Mouse (Mus musculus) testis, adult 2 months (tissue): Measurements from ENCODE around the gene Pcgf2.

Experiments
- CTCF ChIP-seq: fragments of 200-500 bp; IDR thresholded peaks from 2 replicates; pipeline ENCODE4 v1.5.1; 2012; ENCODE audit warnings: low read depth, mild to moderate bottlenecking, inconsistent platforms, low read length, moderate library complexity; ENCODE audit not compliant: control insufficient read depth, insufficient read depth, insufficient replicate concordance
- POLR2A ChIP-seq: fragments of 200-500 bp; IDR thresholded peaks from 2 replicates; pipeline ENCODE4 v1.6.1; 2012; ENCODE audit warnings: low read depth, mild to moderate bottlenecking, inconsistent platforms, low read length, moderate library complexity; ENCODE audit not compliant: control insufficient read depth

DNA sequence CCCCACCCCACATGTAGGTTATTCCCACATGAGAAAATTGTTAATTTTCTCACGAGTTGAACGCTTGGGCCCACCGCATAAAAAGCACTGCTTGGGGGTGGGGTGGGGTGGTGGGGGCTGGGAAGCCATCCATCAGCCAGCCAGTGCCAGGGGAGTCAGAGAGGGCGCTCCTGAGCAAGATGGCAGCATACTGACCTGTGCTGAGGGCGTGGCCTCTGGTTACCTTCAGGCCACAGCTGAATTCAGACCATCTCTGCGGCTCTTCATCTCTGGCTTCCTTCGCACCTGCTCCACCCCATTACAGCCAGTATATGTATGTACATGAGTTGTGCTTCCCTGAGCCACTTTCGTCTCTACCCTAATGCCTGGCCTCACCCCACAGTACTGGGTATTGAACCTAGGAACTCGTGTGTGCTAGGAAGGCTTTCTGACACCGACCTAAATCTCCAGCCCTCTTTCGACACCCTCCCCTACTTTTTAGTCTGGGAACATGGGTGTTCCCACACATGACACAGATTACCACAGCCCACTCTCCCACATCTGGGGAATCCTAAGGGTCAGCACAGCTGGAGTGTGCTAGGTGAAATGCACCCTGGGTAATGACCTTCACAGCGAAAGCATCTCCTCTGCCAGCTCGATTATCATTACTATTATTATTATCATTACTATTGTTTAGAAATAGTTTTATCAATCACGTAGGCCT, 43.9 kb downstream of the Pcgf2 start:
- TF ChIP-seq CTCF (no peak), POLR2A (no peak)
